ENCODE assay signal across 17 mouse cellular contexts in genomic region chr7:66463081-66463480, GRCm38 (mm10). TPM values are rescaled to one million over a fixed set of nuclear protein-coding genes. Genes with fewer than 3 reads are reported as not detected.
"Had no signal": no experiment of that assay in that cellular context is flagged by ENCODE, and none has a peak within 500 bp of the region (broad histone marks: within the 10 kb centered on the region; RNA-seq: fewer than 3 reads in every experiment).

No protein-coding gene starts in this region.

- ATAC-seq: lung, postnatal 0 days; midbrain, embryonic 13.5 days; midbrain, embryonic 15.5 days had no signal

- H3K9me3 ChIP-seq: lung, embryonic 15.5 days; megakaryocyte, embryonic 14.5 days; midbrain, embryonic 13.5 days; midbrain, embryonic 15.5 days; stomach, embryonic 15.5 days had no signal

- H3K4me2 ChIP-seq: lung, embryonic 15.5 days; midbrain, embryonic 11.5 days; midbrain, embryonic 13.5 days; midbrain, embryonic 15.5 days; neural tube, embryonic 12.5 days; stomach, embryonic 15.5 days had no signal

- H3K36me3 ChIP-seq: lung, embryonic 15.5 days; midbrain, embryonic 13.5 days; midbrain, embryonic 15.5 days; neural tube, embryonic 12.5 days; stomach, embryonic 15.5 days had no signal

- H3K4me1 ChIP-seq: lung, embryonic 15.5 days; megakaryocyte, embryonic 14.5 days; midbrain, embryonic 13.5 days; midbrain, embryonic 15.5 days; neural tube, embryonic 12.5 days; stomach, embryonic 15.5 days had no signal

- H3K27me3 ChIP-seq: lung, embryonic 15.5 days; midbrain, embryonic 13.5 days; midbrain, embryonic 15.5 days; neural tube, embryonic 12.5 days; stomach, embryonic 15.5 days had no signal

- H3K4me3 ChIP-seq: lung, embryonic 15.5 days; megakaryocyte, embryonic 14.5 days; midbrain, embryonic 13.5 days; midbrain, embryonic 15.5 days; neural tube, embryonic 12.5 days; stomach, embryonic 15.5 days had no signal

- H3K9ac ChIP-seq: lung, embryonic 15.5 days; midbrain, embryonic 13.5 days; midbrain, embryonic 15.5 days; neural tube, embryonic 12.5 days; stomach, embryonic 15.5 days had no signal

- H3K27ac ChIP-seq: lung, embryonic 15.5 days; macrophage; midbrain, embryonic 13.5 days; midbrain, embryonic 15.5 days; neural tube, embryonic 12.5 days; stomach, embryonic 15.5 days; stomach, postnatal 0 days had no signal

- DNase-seq: lung, adult 2 months; lung, postnatal 14 days; lung, postnatal 36 days; right cerebral cortex, postnatal 14 days; thymus, adult 2 months; thymus, postnatal 25 days; thymus, postnatal 4 days had no signal

RNA-seq across cellular contexts. Expression of gene Aldh1a3, which starts 35.8 kb away (rescaled TPM):
- polyA plus RNA-seq: macrophage had no signal
